Mouse (Mus musculus) heart, adult 2 months (tissue): ENCODE results near the gene Vsig8.

Experiments
- CTCF ChIP-seq: fragments of 200-600 bp; IDR thresholded peaks from 2 replicates; pipeline ENCODE4 v1.8.1; 2022; ENCODE audit warnings: antibody characterized with exemption, mild to moderate bottlenecking, moderate library complexity
- EP300 ChIP-seq: fragments of 200-500 bp; IDR thresholded peaks from 2 replicates; pipeline ENCODE4 v1.6.1; 2011; ENCODE audit warnings: low read depth, low read length, control low read depth; ENCODE audit not compliant: insufficient read depth
- POLR2A ChIP-seq: fragments of 200-500 bp; IDR thresholded peaks from 2 replicates; pipeline ENCODE4 v1.6.1; 2011; ENCODE audit warnings: mild to moderate bottlenecking, low read depth, low read length, control low read depth; ENCODE audit not compliant: insufficient read depth

GRCm38 (mm10) chr1:172507001-172507400, 48.7 kb upstream of the Vsig8 start:
- TF ChIP-seq CTCF = no peak
- no peak for TF ChIP-seq POLR2A
- TF ChIP-seq EP300 = no peak
